Mouse (Mus musculus) kidney, postnatal 14 days (tissue): ENCODE data around the gene Gldc.
"Not testable (repeated sequence)": the region's sequence is repeated elsewhere in the genome, so short reads cannot be mapped to it uniquely, and the experiment has no call there.

Experiments used
- DNase-seq: peaks from one replicate; pipeline ENCODE4 v3.0.0; 2022; ENCODE audit warnings: mixed read lengths

Gldc gene

GRCm38 (mm10) chr19:30174919-30175571 lies at the start of gene Gldc:
Gene Gldc (minus strand): TSS chr19:30175429.
- peak; percentile 78 for DNase-seq

- not testable (repeated sequence) for DNase-seq
Measured at GRCm38 (mm10) chr19:30222593-30222992, 47.4 kb upstream of the Gldc start.

GRCm38 (mm10) chr19:30217335-30217734 lies 42.1 kb upstream of the Gldc start:
- peak; percentile 54 for DNase-seq

GRCm38 (mm10) chr19:30216186-30216585 lies 41.0 kb upstream of the Gldc start:
- DNase-seq = no peak

GRCm38 (mm10) chr19:30215736-30216135 lies 40.5 kb upstream of the Gldc start:
- not testable (repeated sequence) for DNase-seq

- no peak for DNase-seq
Measured at GRCm38 (mm10) chr19:30214026-30214425, 38.8 kb upstream of the Gldc start.

- not testable (repeated sequence) for DNase-seq
Measured at GRCm38 (mm10) chr19:30209006-30209405, 33.8 kb upstream of the Gldc start.

- DNase-seq = no peak
Measured at GRCm38 (mm10) chr19:30206981-30207380, 31.8 kb upstream of the Gldc start.

GRCm38 (mm10) chr19:30205874-30206273 lies 30.6 kb upstream of the Gldc start:
- DNase-seq = no peak

- DNase-seq = peak; percentile 43
Measured at GRCm38 (mm10) chr19:30205159-30205816, 30.1 kb upstream of the Gldc start.

GRCm38 (mm10) chr19:30202177-30202576 lies 26.9 kb upstream of the Gldc start:
- DNase-seq = peak; percentile 67

- DNase-seq = no peak
Measured at GRCm38 (mm10) chr19:30194999-30195398, 19.8 kb upstream of the Gldc start.

- no peak for DNase-seq
Measured at GRCm38 (mm10) chr19:30187232-30187631, 12.0 kb upstream of the Gldc start.

- DNase-seq = no peak
Measured at GRCm38 (mm10) chr19:30185536-30185935, 10.3 kb upstream of the Gldc start.

GRCm38 (mm10) chr19:30179979-30180378 lies 4.8 kb upstream of the Gldc start:
- DNase-seq = no peak

- no peak for DNase-seq
Measured at GRCm38 (mm10) chr19:30174074-30174670, 1.1 kb downstream of the Gldc start.

GRCm38 (mm10) chr19:30171346-30172055 lies 3.7 kb downstream of the Gldc start:
- peak; percentile 20 for DNase-seq

GRCm38 (mm10) chr19:30170319-30170718 lies 4.9 kb downstream of the Gldc start:
- DNase-seq = peak; percentile 55

- DNase-seq = peak; percentile 39
Measured at GRCm38 (mm10) chr19:30166801-30167505, 8.3 kb downstream of the Gldc start.

GRCm38 (mm10) chr19:30164228-30164627 lies 11.0 kb downstream of the Gldc start:
- no peak for DNase-seq

- DNase-seq = peak; percentile 47
Measured at GRCm38 (mm10) chr19:30162808-30163207, 12.4 kb downstream of the Gldc start.

GRCm38 (mm10) chr19:30160021-30160420 lies 15.2 kb downstream of the Gldc start:
- peak; percentile 6 for DNase-seq

- DNase-seq = no peak
Measured at GRCm38 (mm10) chr19:30158189-30158588, 17.0 kb downstream of the Gldc start.
